Mouse (Mus musculus) spleen, adult 2 months (tissue): ENCODE results near the gene Pde8a.

ENCODE experiments used
- CTCF ChIP-seq: fragments of 200-500 bp; IDR thresholded peaks from 2 replicates; pipeline ENCODE4 v1.5.1; 2011; ENCODE audit warnings: mild to moderate bottlenecking, inconsistent platforms; ENCODE audit not compliant: insufficient read depth, insufficient read length, insufficient replicate concordance; ENCODE audit errors: extremely low read depth
- POLR2A ChIP-seq: fragments of 200-500 bp; IDR thresholded peaks from 2 replicates; pipeline ENCODE4 v1.6.1; 2011; ENCODE audit warnings: low read depth, low read length, inconsistent platforms

DNA sequence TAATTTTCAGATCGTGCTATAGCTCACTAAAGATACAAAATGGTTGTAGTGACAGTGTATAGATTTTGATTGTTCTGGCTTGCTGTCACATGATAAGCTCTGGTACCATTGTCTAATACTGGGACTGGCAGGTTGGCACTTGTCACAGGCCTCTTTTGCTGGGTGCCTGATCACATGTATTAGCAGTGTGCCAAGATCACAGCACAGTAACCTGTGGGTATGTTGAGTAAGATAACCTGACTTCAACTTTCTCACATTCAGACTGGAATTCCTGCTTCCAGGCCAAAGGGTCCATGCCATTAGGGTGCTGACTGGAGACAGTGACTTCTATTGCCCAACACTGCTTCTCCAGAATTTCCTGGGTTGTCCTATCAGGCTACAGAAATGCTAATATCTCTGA, 97.7 kb downstream of the Pde8a start:
- TF ChIP-seq POLR2A (no peak), CTCF (no peak)
